Mouse (Mus musculus): ENCODE results near the gene Dnah8. TPM values are rescaled to one million over a fixed set of nuclear protein-coding genes. Genes with fewer than 3 reads are reported as not detected.
"Not testable (repeated sequence)": the region's sequence is repeated elsewhere in the genome, so short reads cannot be mapped to it uniquely, and the experiment has no call there.

Gene Dnah8
- total RNA-seq (2012; rRNA removed) (12.3 and 15.4 TPM in 2 replicates), polyA plus RNA-seq (2012; ENCODE audit: insufficient read depth in 1 of 2, insufficient read length in 2 of 2, low read depth in 1 of 2, low replicate concordance in 2 of 2, missing spikeins in 1 of 2) (100 to 1,000 TPM in 1 of 2 experiments, 10 to 100 TPM in 1; 19.5 to 143 TPM)

- Histone ChIP-seq H3K27ac (ENCODE audit: control insufficient read depth, low read depth, low read length) (peak within 1 kb of the TSS; percentile 65), H3K4me3 (ENCODE audit: control insufficient read depth in 1 of 2, insufficient read depth in 1 of 2, low read depth in 2 of 2, low read length in 2 of 2) (peak within 1 kb of the TSS; percentile 18 to 30; a peak in 3 of 4 replicates), H3K36me3 (ENCODE audit: control insufficient read depth in 1 of 2, insufficient read depth in 2 of 2, low read length in 2 of 2) (peaks cover 0 to 12% of the 10 kb centered on the region in 2 experiments; a peak in 2 of 4 replicates), H3K9ac (ENCODE audit: control insufficient read depth, low read depth, low read length, poor library complexity, severe bottlenecking) (peak within 1 kb of the TSS; percentile 43; the same call in 1 of the 2 replicates)
- H3K4me1 ChIP-seq (ENCODE audit: control insufficient read depth in 1 of 2, insufficient read depth in 2 of 2, low read length in 2 of 2); H3K27me3 ChIP-seq (ENCODE audit: control insufficient read depth in 1 of 2, insufficient read depth in 2 of 2, low read length in 2 of 2); H3K79me2 ChIP-seq (ENCODE audit: control insufficient read depth, insufficient read depth, low read length, poor library complexity); DNase-seq (ENCODE audit: low read depth, low spot score); H3K9me3 ChIP-seq (replicated peaks; ENCODE audit: insufficient read depth, low read length): not testable (repeated sequence)
These were observed at the start of gene Dnah8 for GRCm38 (mm10) chr17:30624132-30624531. Dnah8 (plus strand) TSS chr17:30624354.

GRCm38 (mm10) chr17:30574783-30575075, 49.4 kb upstream of the Dnah8 start:
- Histone ChIP-seq H3K79me2 (ENCODE audit: control insufficient read depth, insufficient read depth, low read length, poor library complexity) (peaks cover 38% of the 10 kb centered on the region), H3K27me3 (ENCODE audit: control insufficient read depth in 1 of 2, insufficient read depth in 2 of 2, low read length in 2 of 2) (no peaks in the 10 kb centered on the region), H3K9me3 (replicated peaks; ENCODE audit: insufficient read depth, low read length) (no peaks in the 10 kb centered on the region), H3K36me3 (ENCODE audit: control insufficient read depth in 1 of 2, insufficient read depth in 2 of 2, low read length in 2 of 2) (peaks cover 0 to 19% of the 10 kb centered on the region in 2 experiments; a peak in 2 of 4 replicates), H3K9ac (ENCODE audit: control insufficient read depth, low read depth, low read length, poor library complexity, severe bottlenecking) (peak overlapping the region; percentile 80), H3K4me1 (ENCODE audit: control insufficient read depth in 1 of 2, insufficient read depth in 2 of 2, low read length in 2 of 2) (peaks cover 6 to 15% of the 10 kb centered on the region in 2 experiments), H3K4me3 (ENCODE audit: control insufficient read depth in 1 of 2, insufficient read depth in 1 of 2, low read depth in 2 of 2, low read length in 2 of 2) (peak overlapping the region; percentile 79 to 97), H3K27ac (ENCODE audit: control insufficient read depth, low read depth, low read length) (peak overlapping the region; percentile 67)
- peak; percentile 82 for DNase-seq (ENCODE audit: low read depth, low spot score)
- TF ChIP-seq MAZ (IDR thresholded peaks at IDR 0.05; ENCODE audit: low read depth, low read length) (0 out of 2 replicates have a peak, but pooled peaks have one; percentile 20), UBTF (IDR thresholded peaks at IDR 0.05; ENCODE audit: borderline replicate concordance, insufficient read depth, low read depth, low read length) (no peak), MAFK (IDR thresholded peaks at IDR 0.05; ENCODE audit: borderline replicate concordance, low read depth, low read length) (no peak), EP300 (IDR thresholded peaks at IDR 0.05; ENCODE audit: low read depth in 1 of 2, low read length in 2 of 2) (peak in 1 of 2 experiments; percentile 33; a peak in 1 of 4 replicates)

GRCm38 (mm10) chr17:30575121-30575904, 48.8 kb upstream of the Dnah8 start:
- Histone ChIP-seq H3K36me3 (ENCODE audit: control insufficient read depth in 1 of 2, insufficient read depth in 2 of 2, low read length in 2 of 2) (peaks cover 0 to 17% of the 10 kb centered on the region in 2 experiments; a peak in 2 of 4 replicates), H3K79me2 (ENCODE audit: control insufficient read depth, insufficient read depth, low read length, poor library complexity) (peaks cover 32% of the 10 kb centered on the region), H3K27ac (ENCODE audit: control insufficient read depth, low read depth, low read length) (peak overlapping the region; percentile 67), H3K4me3 (ENCODE audit: control insufficient read depth in 1 of 2, insufficient read depth in 1 of 2, low read depth in 2 of 2, low read length in 2 of 2) (peak overlapping the region; percentile 79 to 97), H3K4me1 (ENCODE audit: control insufficient read depth in 1 of 2, insufficient read depth in 2 of 2, low read length in 2 of 2) (peaks cover 6 to 15% of the 10 kb centered on the region in 2 experiments), H3K9me3 (replicated peaks; ENCODE audit: insufficient read depth, low read length) (no peaks in the 10 kb centered on the region), H3K27me3 (ENCODE audit: control insufficient read depth in 1 of 2, insufficient read depth in 2 of 2, low read length in 2 of 2) (no peaks in the 10 kb centered on the region), H3K9ac (ENCODE audit: control insufficient read depth, low read depth, low read length, poor library complexity, severe bottlenecking) (peak overlapping the region; percentile 80)
- peak; percentile 83 for DNase-seq (ENCODE audit: low read depth, low spot score)
- TF ChIP-seq MYB (IDR thresholded peaks at IDR 0.05; ENCODE audit: low read depth, low read length) (no peak), MEF2A (IDR thresholded peaks at IDR 0.05; ENCODE audit: extremely low read depth, insufficient replicate concordance, low read depth, low read length, poor library complexity, severe bottlenecking) (no peak), MAX (IDR thresholded peaks at IDR 0.05; ENCODE audit: low read length) (peak; percentile 91), EP300 (IDR thresholded peaks at IDR 0.05; ENCODE audit: low read depth in 1 of 2, low read length in 2 of 2) (no peak; a peak in 1 of 4 replicates), UBTF (IDR thresholded peaks at IDR 0.05; ENCODE audit: borderline replicate concordance, insufficient read depth, low read depth, low read length) (no peak), MXI1 (IDR thresholded peaks at IDR 0.05; ENCODE audit: low read depth, low read length) (peak; percentile 91), JUND (IDR thresholded peaks at IDR 0.05; ENCODE audit: low read depth, low read length) (no peak), ETS1 (IDR thresholded peaks at IDR 0.05; ENCODE audit: low read depth, low read length) (no peak), ELF1 (IDR thresholded peaks at IDR 0.05; ENCODE audit: low read depth, low read length) (peak; percentile 33; the same call in 1 of the 2 replicates), SMC3 (IDR thresholded peaks at IDR 0.05; ENCODE audit: low read depth, low read length) (no peak), CHD1 (IDR thresholded peaks at IDR 0.05; ENCODE audit: low read depth, low read length) (peak; percentile 89; the same call in 1 of the 2 replicates), CTCF (IDR thresholded peaks at IDR 0.05 in 2 of 3, conservative IDR thresholded peaks at IDR 0.05 in 1 of 3; ENCODE audit: control insufficient read depth in 1 of 3, insufficient read depth in 1 of 3, low read depth in 2 of 3, low read length in 3 of 3, poor library complexity in 1 of 3, severe bottlenecking in 1 of 3) (no peak), USF2 (IDR thresholded peaks at IDR 0.05; ENCODE audit: borderline replicate concordance in 1 of 2, insufficient read depth in 1 of 2, low read depth in 1 of 2, low read length in 2 of 2) (peak in 1 of 2 experiments; percentile 23; a peak in 1 of 4 replicates), MAZ (IDR thresholded peaks at IDR 0.05; ENCODE audit: low read depth, low read length) (no peak; the same call in 1 of the 2 replicates), ZNF384 (IDR thresholded peaks at IDR 0.05; ENCODE audit: low read depth, low read length) (no peak), CHD2 (IDR thresholded peaks at IDR 0.05; ENCODE audit: low read length) (no peak), MYC (IDR thresholded peaks at IDR 0.05; ENCODE audit: low read depth, low read length) (peak; percentile 95), NELFE (IDR thresholded peaks at IDR 0.05; ENCODE audit: low read depth, low read length) (no peak; the same call in none of the 2 replicates), TAL1 (IDR thresholded peaks at IDR 0.05; ENCODE audit: low read length) (no peak), RCOR1 (IDR thresholded peaks at IDR 0.05; ENCODE audit: low read depth, low read length) (0 out of 2 replicates have a peak, but pooled peaks have one; percentile 6), POLR2AphosphoS2 (IDR thresholded peaks at IDR 0.05; ENCODE audit: low read length) (no peak)

All from MEL (cell line).